Mouse (Mus musculus): ENCODE results near the gene Manbal. TPM values are rescaled to one million over a fixed set of nuclear protein-coding genes. Genes with fewer than 3 reads are reported as not detected.

The Manbal gene
- total and polyA plus RNA-seq, 3 experiments: 28.4 to 65.7 TPM; not detected in 1

DNA sequence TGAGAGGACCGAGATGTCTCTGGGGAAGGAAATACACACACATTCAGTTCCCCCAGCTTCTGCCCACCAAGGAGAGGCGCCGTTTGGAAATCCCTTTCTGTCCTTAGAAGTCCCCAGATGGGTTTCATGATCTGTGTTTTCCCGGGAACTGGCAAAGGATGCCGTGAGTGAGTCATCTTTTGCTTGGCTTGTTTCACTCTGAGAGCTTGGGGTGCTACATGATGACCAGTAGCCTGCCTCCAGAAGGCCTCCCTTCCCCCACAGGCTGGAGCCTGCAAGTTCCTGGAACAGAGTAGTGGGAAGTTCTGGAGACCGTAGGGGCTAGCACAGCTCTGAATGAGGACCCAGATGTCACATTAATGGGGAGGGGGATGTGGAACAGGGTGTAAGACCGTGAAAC is 40.2 kb downstream of the Manbal start (continued):
- no peak for TF ChIP-seq ZKSCAN1 (IDR thresholded peaks at IDR 0.05; ENCODE audit: low read depth, low read length)
- TF ChIP-seq BHLHE40 (IDR thresholded peaks at IDR 0.05; ENCODE audit: borderline replicate concordance, low read depth, low read length): no peak
- TF ChIP-seq MXI1 (IDR thresholded peaks at IDR 0.05; ENCODE audit: low read depth, low read length): no peak
- TF ChIP-seq POLR2AphosphoS5 (IDR thresholded peaks at IDR 0.05; ENCODE audit: borderline replicate concordance, low read depth, low read length): no peak
- TF ChIP-seq MYB (IDR thresholded peaks at IDR 0.05; ENCODE audit: low read depth, low read length): no peak
- TF ChIP-seq RAD21 (IDR thresholded peaks at IDR 0.05; ENCODE audit: low read depth, low read length): no peak

DNA sequence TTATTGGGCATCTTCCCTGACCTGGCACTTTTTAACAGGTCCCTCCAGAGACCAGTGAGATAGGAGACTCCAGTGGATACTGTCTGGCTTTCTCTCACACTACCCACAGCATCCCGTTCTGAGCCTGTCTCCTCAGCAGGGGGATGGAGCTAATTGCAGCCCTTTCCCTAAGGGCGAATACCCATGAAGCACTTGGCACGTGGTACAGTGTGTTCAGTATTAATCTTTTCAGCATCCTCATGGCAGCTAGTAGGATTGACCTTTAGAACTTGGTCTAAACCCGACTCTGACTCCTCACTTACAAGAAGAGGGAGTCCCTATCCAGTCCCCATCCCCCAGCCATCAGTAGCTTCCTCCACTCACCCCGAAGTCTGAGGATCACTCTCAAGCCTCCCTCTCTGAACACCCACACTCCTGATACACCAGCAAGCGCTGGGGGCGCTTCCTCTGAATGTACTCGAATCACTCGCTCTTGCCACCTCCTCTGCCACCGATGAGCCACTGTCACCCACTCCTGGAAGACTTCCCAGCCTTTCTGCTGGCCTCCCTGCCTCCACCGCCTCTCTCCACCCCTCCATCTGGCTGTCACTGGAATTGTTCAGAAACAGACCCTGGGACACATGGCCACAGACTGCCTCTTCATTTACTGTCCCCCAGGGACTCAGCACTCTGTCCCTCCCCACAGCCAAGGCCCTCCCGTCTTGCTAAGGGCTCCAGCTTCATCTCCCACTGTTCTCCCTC is 42.6 kb downstream of the Manbal start:
- Histone ChIP-seq H3K27me3 (ENCODE audit: control insufficient read depth in 1 of 2, insufficient read depth in 2 of 2, low read length in 2 of 2) (no peaks in the 10 kb centered on the region; a peak in 1 of 4 replicates), H3K79me2 (ENCODE audit: control insufficient read depth, insufficient read depth, low read length, poor library complexity) (no peaks in the 10 kb centered on the region), H3K4me3 (ENCODE audit: control insufficient read depth in 1 of 2, insufficient read depth in 1 of 2, low read depth in 2 of 2, low read length in 2 of 2) (no peak overlapping the region), H3K9me3 (replicated peaks; ENCODE audit: insufficient read depth, low read length) (no peaks in the 10 kb centered on the region), H3K4me1 (ENCODE audit: control insufficient read depth in 1 of 2, insufficient read depth in 2 of 2, low read length in 2 of 2) (no peaks in the 10 kb centered on the region), H3K27ac (ENCODE audit: control insufficient read depth, low read depth, low read length) (no peak overlapping the region), H3K36me3 (ENCODE audit: control insufficient read depth in 1 of 2, insufficient read depth in 2 of 2, low read length in 2 of 2) (no peaks in the 10 kb centered on the region), H3K9ac (ENCODE audit: control insufficient read depth, low read depth, low read length, poor library complexity, severe bottlenecking) (no peak overlapping the region)
- TF ChIP-seq SIN3A (IDR thresholded peaks at IDR 0.05; ENCODE audit: low read length): no peak
- TF ChIP-seq ELF1 (IDR thresholded peaks at IDR 0.05; ENCODE audit: low read depth, low read length): no peak
- no peak for TF ChIP-seq GATA1 (IDR thresholded peaks at IDR 0.05; ENCODE audit: low read depth, low read length)
- no peak for TF ChIP-seq POLR2AphosphoS2 (IDR thresholded peaks at IDR 0.05; ENCODE audit: low read length)
- no peak for TF ChIP-seq TAL1 (IDR thresholded peaks at IDR 0.05; ENCODE audit: low read length)
- no peak for TF ChIP-seq E2F4 (IDR thresholded peaks at IDR 0.05; ENCODE audit: borderline replicate concordance, low read depth, low read length)
- DNase-seq (ENCODE audit: low read depth, low spot score): no peak

DNA sequence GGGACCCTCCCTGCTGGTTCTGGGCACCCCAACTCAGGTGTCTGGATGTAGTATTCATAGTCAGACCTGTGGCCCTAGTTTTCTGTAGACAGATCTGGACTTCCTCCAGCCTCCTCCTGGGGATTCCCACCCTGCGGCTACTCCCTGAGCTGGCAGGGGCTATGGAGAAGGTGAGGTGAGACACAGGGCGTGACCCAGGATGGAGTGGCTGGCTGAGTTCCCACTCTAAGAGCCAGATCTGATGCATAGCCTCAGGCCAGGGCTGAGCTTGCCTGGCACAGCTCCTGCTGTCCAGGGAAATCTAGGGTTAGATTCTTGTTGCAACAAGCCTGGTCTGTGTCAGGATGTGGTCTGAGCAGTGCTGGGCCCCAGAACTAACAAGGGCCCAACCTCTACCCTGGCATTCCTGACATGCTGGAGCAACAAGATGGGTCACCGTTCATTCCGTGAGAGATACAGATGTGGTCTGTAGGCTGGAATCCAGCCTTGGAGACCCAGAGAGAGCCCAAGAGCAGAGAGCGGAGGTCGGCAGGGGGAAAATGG is 43.8 kb downstream of the Manbal start:
- no peaks in the 10 kb centered on the region for H3K9me3 ChIP-seq (replicated peaks; ENCODE audit: insufficient read depth, low read length)
- no peaks in the 10 kb centered on the region for H3K4me1 ChIP-seq (ENCODE audit: control insufficient read depth in 1 of 2, insufficient read depth in 2 of 2, low read length in 2 of 2)
- H3K79me2 ChIP-seq (ENCODE audit: control insufficient read depth, insufficient read depth, low read length, poor library complexity): no peaks in the 10 kb centered on the region
- no peak overlapping the region for H3K9ac ChIP-seq (ENCODE audit: control insufficient read depth, low read depth, low read length, poor library complexity, severe bottlenecking)
- TF ChIP-seq TBP (IDR thresholded peaks at IDR 0.05; ENCODE audit: low read depth, low read length) (no peak), CHD2 (IDR thresholded peaks at IDR 0.05; ENCODE audit: low read length) (no peak), MEF2A (IDR thresholded peaks at IDR 0.05; ENCODE audit: extremely low read depth, insufficient replicate concordance, low read depth, low read length, poor library complexity, severe bottlenecking) (no peak), UBTF (IDR thresholded peaks at IDR 0.05; ENCODE audit: borderline replicate concordance, insufficient read depth, low read depth, low read length) (no peak), POLR2AphosphoS5 (IDR thresholded peaks at IDR 0.05; ENCODE audit: borderline replicate concordance, low read depth, low read length) (no peak), GATA1 (IDR thresholded peaks at IDR 0.05; ENCODE audit: low read depth, low read length) (no peak), E2F4 (IDR thresholded peaks at IDR 0.05; ENCODE audit: borderline replicate concordance, low read depth, low read length) (no peak), BHLHE40 (IDR thresholded peaks at IDR 0.05; ENCODE audit: borderline replicate concordance, low read depth, low read length) (no peak)
- no peaks in the 10 kb centered on the region for H3K36me3 ChIP-seq (ENCODE audit: control insufficient read depth in 1 of 2, insufficient read depth in 2 of 2, low read length in 2 of 2)
- H3K4me3 ChIP-seq (ENCODE audit: control insufficient read depth in 1 of 2, insufficient read depth in 1 of 2, low read depth in 2 of 2, low read length in 2 of 2): no peak overlapping the region
- no peak for DNase-seq (ENCODE audit: low read depth, low spot score)
- H3K27me3 ChIP-seq (ENCODE audit: control insufficient read depth in 1 of 2, insufficient read depth in 2 of 2, low read length in 2 of 2): no peaks in the 10 kb centered on the region; a peak in 1 of 4 replicates
- no peak overlapping the region for H3K27ac ChIP-seq (ENCODE audit: control insufficient read depth, low read depth, low read length)

Data from MEL (cell line).